ENCODE assay signal across 11 mouse cellular contexts in genomic region chr6:48838321-48839080, GRCm38 (mm10). TPM values are rescaled to one million over a fixed set of nuclear protein-coding genes. Genes with fewer than 3 reads are reported as not detected.
DNase-seq lines count a peak whose midpoint lies in the region; ATAC-seq and TF ChIP-seq lines count a peak whose summit lies in the region.
"Had no signal": no experiment of that assay in that cellular context is flagged by ENCODE, and none has a peak within 500 bp of the region (broad histone marks: within the 10 kb centered on the region; RNA-seq: fewer than 3 reads in every experiment).

No protein-coding gene starts in this region.

- peaks cover 50% of the 10 kb centered on the region for H3K36me3 ChIP-seq in embryonic facial prominence, embryonic 12.5 days
- H3K36me3 ChIP-seq in embryonic facial prominence, embryonic 10.5 days (replicated peaks) = peaks cover 26% of the 10 kb centered on the region
- H3K36me3 ChIP-seq in thymus, adult 2 months (ENCODE audit: control insufficient read depth, insufficient read depth, low read length) = no peaks in the 10 kb centered on the region; the same call in 1 of the 2 replicates

- H3K9me3 ChIP-seq in embryonic facial prominence, embryonic 12.5 days = no peaks in the 10 kb centered on the region
- no peaks in the 10 kb centered on the region for H3K9me3 ChIP-seq in embryonic facial prominence, embryonic 10.5 days
- H3K9me3 ChIP-seq: midbrain, embryonic 12.5 days had no signal

- no peak for DNase-seq in embryonic facial prominence, embryonic 10.5 days (ENCODE audit: low spot score)
- peak; percentile 4 for DNase-seq in kidney, adult 18-20 months
- no peak for DNase-seq in kidney, postnatal 10 days
- no peak for DNase-seq in thymus, adult 2 months
- no peak for DNase-seq in thymus, postnatal 25 days
- no peak for DNase-seq in testis, postnatal 10 days (ENCODE audit: low spot score)
- DNase-seq: B cell, adult 2 months; retina, postnatal 1 day had no signal

- H3K9ac ChIP-seq in embryonic facial prominence, embryonic 12.5 days = no peak overlapping the region
- H3K9ac ChIP-seq: midbrain, embryonic 12.5 days had no signal

- 0 out of 2 replicates have a peak overlapping the region, but pooled peaks have one; percentile 3 for H3K4me3 ChIP-seq in embryonic facial prominence, embryonic 12.5 days
- no peak overlapping the region for H3K4me3 ChIP-seq in embryonic facial prominence, embryonic 10.5 days
- no peak overlapping the region for H3K4me3 ChIP-seq in thymus, adult 2 months (ENCODE audit: control insufficient read depth, insufficient read depth, low read length)
- H3K4me3 ChIP-seq: midbrain, embryonic 12.5 days had no signal

- no peak for ATAC-seq in embryonic facial prominence, embryonic 12.5 days (ENCODE audit: insufficient number of reproducible peaks, insufficient read depth, low FRiP score, low TSS enrichment)
- ATAC-seq in cerebellum, adult (ENCODE audit: insufficient number of reproducible peaks, low FRiP score, low TSS enrichment) = no peak

- H3K4me1 ChIP-seq in embryonic facial prominence, embryonic 12.5 days = peaks cover 31% of the 10 kb centered on the region
- H3K4me1 ChIP-seq in embryonic facial prominence, embryonic 10.5 days = peaks cover 31% of the 10 kb centered on the region
- H3K4me1 ChIP-seq in thymus, adult 2 months (replicated peaks; ENCODE audit: control insufficient read depth, insufficient read depth, low read length) = peaks cover 25% of the 10 kb centered on the region

- TF ChIP-seq POLR2A in thymus, adult 2 months (IDR thresholded peaks at IDR 0.05; ENCODE audit: control insufficient read depth, extremely low read depth, insufficient read depth, low read length, poor library complexity) = no peak

- peak overlapping the region; percentile 66; the same call in 1 of the 2 replicates for H3K4me2 ChIP-seq in embryonic facial prominence, embryonic 12.5 days (replicated peaks)

- H3K27me3 ChIP-seq in embryonic facial prominence, embryonic 12.5 days = no peaks in the 10 kb centered on the region
- no peaks in the 10 kb centered on the region for H3K27me3 ChIP-seq in embryonic facial prominence, embryonic 10.5 days (replicated peaks; ENCODE audit: low read depth, poor library complexity, severe bottlenecking)
- H3K27me3 ChIP-seq in thymus, adult 2 months (ENCODE audit: control insufficient read depth, insufficient read depth, low read length) = no peaks in the 10 kb centered on the region
- H3K27me3 ChIP-seq: midbrain, embryonic 12.5 days had no signal

- 79% methylated on average over 6 of the region's 6 CpGs for WGBS in embryonic facial prominence, embryonic 12.5 days
- 83% methylated on average over 6 of the region's 6 CpGs for WGBS in embryonic facial prominence, embryonic 10.5 days
- 86% methylated on average over 6 of the region's 6 CpGs for WGBS in thymus, adult 2 months

- no peak overlapping the region for H3K27ac ChIP-seq in embryonic facial prominence, embryonic 12.5 days
- H3K27ac ChIP-seq in embryonic facial prominence, embryonic 10.5 days (replicated peaks) = no peak overlapping the region
- peak overlapping the region; percentile 11; the same call in 1 of the 2 replicates for H3K27ac ChIP-seq in thymus, adult 2 months (ENCODE audit: control insufficient read depth, insufficient read depth, low read length)
- H3K27ac ChIP-seq: midbrain, embryonic 12.5 days had no signal

- no peak for TF ChIP-seq CTCF in thymus, adult 2 months (IDR thresholded peaks at IDR 0.05; ENCODE audit: borderline replicate concordance, control insufficient read depth, extremely low read depth, insufficient read depth, low read length, poor library complexity)

RNA-seq across cellular contexts. Expression of gene Tmem176a, which starts 2.2 kb away (rescaled TPM):
- polyA plus RNA-seq in embryonic facial prominence, embryonic 12.5 days (2016; fragmentation: Nextera tagmentation; extraction: Ambion mirVana) = 44.0 and 45.1 TPM in 2 replicates
- 14.2 and 21.0 TPM in 2 replicates for polyA plus RNA-seq in embryonic facial prominence, embryonic 10.5 days (2016; fragmentation: Nextera tagmentation; extraction: Ambion mirVana)
- polyA plus RNA-seq in thymus, adult 2 months (2012; rRNA removed) = 67.0 and 84.8 TPM in 2 replicates

RNA-seq across cellular contexts. Expression of gene Tmem176b, which starts 2.8 kb away (rescaled TPM):
- polyA plus RNA-seq in embryonic facial prominence, embryonic 12.5 days (2016; fragmentation: Nextera tagmentation; extraction: Ambion mirVana) = 158 and 161 TPM in 2 replicates
- polyA plus RNA-seq in embryonic facial prominence, embryonic 10.5 days (2016; fragmentation: Nextera tagmentation; extraction: Ambion mirVana) = 38.1 and 54.6 TPM in 2 replicates
- 206 and 265 TPM in 2 replicates for polyA plus RNA-seq in thymus, adult 2 months (2012; rRNA removed)

RNA-seq across cellular contexts. Expression of gene Aoc1, which starts 34.2 kb away (rescaled TPM):
- not detected in 2 replicates for polyA plus RNA-seq in embryonic facial prominence, embryonic 12.5 days (2016; fragmentation: Nextera tagmentation; extraction: Ambion mirVana)
- 0.07 TPM in 1 of 2 replicates, not detected in the other for polyA plus RNA-seq in embryonic facial prominence, embryonic 10.5 days (2016; fragmentation: Nextera tagmentation; extraction: Ambion mirVana)
- 10.5 and 11.7 TPM in 2 replicates for polyA plus RNA-seq in thymus, adult 2 months (2012; rRNA removed)
- polyA plus RNA-seq: midbrain, embryonic 12.5 days had no signal

Comparison
In these comparisons a context has a peak if more than half of its experiments do, and no peak if none do; other contexts are left out.
1. RNA of gene Aoc1, which starts 34.2 kb away (polyA plus RNA-seq): 10.5 to 11.7 TPM in thymus, adult 2 months; 0.07 TPM in embryonic facial prominence, embryonic 10.5 days and not detected in embryonic facial prominence, embryonic 12.5 days; every median in the first group is over 10 times any median in the second.